Mouse (Mus musculus) E14TG2a.4 (cell line): ENCODE data around the gene Slc12a6.

Source experiments
- CTCF ChIP-seq: conservative IDR thresholded peaks from 2 replicates; pipeline ENCODE4 v1.5.1; 2014; ENCODE audit warnings: low read length
- NANOG ChIP-seq: IDR thresholded peaks from 2 replicates; pipeline ENCODE4 v1.6.1; 2014; ENCODE audit warnings: borderline replicate concordance, low read length, mixed read lengths
- POU5F1 ChIP-seq: IDR thresholded peaks from 2 replicates; pipeline ENCODE4 v1.6.1; 2014; ENCODE audit warnings: low read length, borderline replicate concordance

GRCm38 (mm10) chr2:112309161-112309600, 43.6 kb downstream of the Slc12a6 start:
- TF ChIP-seq CTCF (no peak), NANOG (no peak), POU5F1 (no peak)
